Mouse (Mus musculus) heart, embryonic 13.5 days (tissue): Measurements from ENCODE around the gene Zfp618. TPM values are rescaled to one million over a fixed set of nuclear protein-coding genes. Genes with fewer than 3 reads are reported as not detected.

Experiments used
- ATAC-seq: fragments of 200-750 bp; cut with Nextera tagmentation; 2 replicates; pipeline ENCODE4 v1.8.0; 2017; ENCODE audit warnings: moderate TSS enrichment; ENCODE audit not compliant: insufficient number of reproducible peaks, low FRiP score, low TSS enrichment; ENCODE audit errors: extremely low read depth
- H3K27ac ChIP-seq: fragments of 300-500 bp; sonication (generic); replicated peaks from 2 replicates; pipeline ENCODE4 v1.5.1; 2015; ENCODE audit warnings: moderate library complexity, mild to moderate bottlenecking, inconsistent platforms
- H3K27me3 ChIP-seq: fragments of 300-500 bp; sonication (generic); replicated peaks from 2 replicates; pipeline ENCODE4 v1.6.1; 2015; ENCODE audit warnings: mild to moderate bottlenecking, inconsistent platforms
- H3K36me3 ChIP-seq: fragments of 300-500 bp; sonication (generic); 2 replicates; pipeline ENCODE4 v1.6.1; 2015; ENCODE audit warnings: mild to moderate bottlenecking, inconsistent platforms
- H3K4me1 ChIP-seq: fragments of 300-500 bp; sonication (generic); 2 replicates; pipeline ENCODE4 v1.6.1; 2015; ENCODE audit warnings: inconsistent platforms
- H3K4me2 ChIP-seq: fragments of 300-500 bp; sonication (generic); 2 replicates; pipeline ENCODE4 v1.6.1; 2015; ENCODE audit warnings: inconsistent platforms, mild to moderate bottlenecking, moderate library complexity
- H3K4me3 ChIP-seq: fragments of 300-500 bp; sonication (generic); 2 replicates; pipeline ENCODE4 v1.5.1; 2015; ENCODE audit warnings: moderate library complexity, mild to moderate bottlenecking, inconsistent platforms
- H3K9ac ChIP-seq: fragments of 300-500 bp; sonication (generic); 2 replicates; pipeline ENCODE4 v1.6.1; 2015; ENCODE audit warnings: inconsistent platforms, mild to moderate bottlenecking, moderate library complexity
- H3K9me3 ChIP-seq: fragments of 300-500 bp; sonication (generic); 2 replicates; pipeline ENCODE4 v1.6.1; 2016; ENCODE audit warnings: inconsistent platforms
- WGBS: fragments of 180-500 bp; shearing (Covaris S2); methylation state at CpG from one replicate; pipeline ENCODE4 v1.1.7; 2015; ENCODE audit warnings: mixed read lengths; 5-methylcytosine and 5-hydroxymethylcytosine counted together
- polyA plus RNA-seq: library from polyadenylated mRNA; unstranded; fragments of >200 nt; fragmentation: Nextera tagmentation; extraction: Ambion mirVana; gene quantifications from 2 replicates; pipeline ENCODE4 v1.2.1, GENCODE M21; 2015

The Zfp618 gene
- 11.3 and 11.8 TPM in 2 replicates for polyA plus RNA-seq

- peak within 1 kb of the TSS; percentile 75 for H3K27ac ChIP-seq
- peak within 1 kb of the TSS; percentile 98 for H3K9ac ChIP-seq
- peak within 1 kb of the TSS; percentile 78 for H3K4me2 ChIP-seq
- under 1% methylated on average over 32 of the region's 86 CpGs for WGBS
- H3K4me3 ChIP-seq = peak within 1 kb of the TSS; percentile 95
- peaks cover 6% of the 10 kb centered on the region for H3K4me1 ChIP-seq
- H3K36me3 ChIP-seq = no peaks in the 10 kb centered on the region
- H3K27me3 ChIP-seq = no peaks in the 10 kb centered on the region
- no peak; the same call in 1 of the 2 replicates for ATAC-seq
- no peaks in the 10 kb centered on the region for H3K9me3 ChIP-seq
Observed at GRCm38 (mm10) chr4:62965497-62966302, at the start of gene Zfp618. TSS of gene Zfp618 (plus strand) at chr4:62965573.

GRCm38 (mm10) chr4:62917056-62917455, 48.3 kb upstream of the Zfp618 start:
- Histone ChIP-seq H3K4me1 (no peaks in the 10 kb centered on the region), H3K36me3 (no peaks in the 10 kb centered on the region), H3K27me3 (no peaks in the 10 kb centered on the region), H3K27ac (no peak overlapping the region), H3K4me2 (no peak overlapping the region), H3K9me3 (peaks cover 3% of the 10 kb centered on the region; the same call in 1 of the 2 replicates), H3K4me3 (no peak overlapping the region), H3K9ac (no peak overlapping the region)
- no peak for ATAC-seq
- 90% methylated on average over 8 of the region's 8 CpGs for WGBS

GRCm38 (mm10) chr4:62933798-62934197, 31.6 kb upstream of the Zfp618 start:
- no peaks in the 10 kb centered on the region for H3K9me3 ChIP-seq
- H3K27me3 ChIP-seq = no peaks in the 10 kb centered on the region
- no peak for ATAC-seq
- H3K4me3 ChIP-seq = no peak overlapping the region
- H3K9ac ChIP-seq = no peak overlapping the region
- no peak overlapping the region for H3K4me2 ChIP-seq
- H3K36me3 ChIP-seq = no peaks in the 10 kb centered on the region
- 74% methylated on average over 4 of the region's 4 CpGs for WGBS
- H3K4me1 ChIP-seq = no peaks in the 10 kb centered on the region
- no peak overlapping the region for H3K27ac ChIP-seq

- no peaks in the 10 kb centered on the region for H3K4me1 ChIP-seq
- H3K36me3 ChIP-seq = no peaks in the 10 kb centered on the region
- whole genome bisulfite sequencing = 70% methylated on average over 11 of the region's 11 CpGs
- no peaks in the 10 kb centered on the region for H3K9me3 ChIP-seq
- H3K9ac ChIP-seq = no peak overlapping the region
- H3K27me3 ChIP-seq = no peaks in the 10 kb centered on the region
- H3K4me2 ChIP-seq = no peak overlapping the region
- ATAC-seq = no peak
- H3K4me3 ChIP-seq = no peak overlapping the region
- H3K27ac ChIP-seq = no peak overlapping the region
Observed at GRCm38 (mm10) chr4:62935589-62936218, 29.7 kb upstream of the Zfp618 start.

GRCm38 (mm10) chr4:62941961-62942892, 23.1 kb upstream of the Zfp618 start:
- Histone ChIP-seq H3K27me3 (no peaks in the 10 kb centered on the region), H3K4me1 (peaks cover 15% of the 10 kb centered on the region), H3K9ac (0 out of 2 replicates have a peak overlapping the region, but pooled peaks have one; percentile 25), H3K9me3 (no peaks in the 10 kb centered on the region), H3K4me3 (no peak overlapping the region; the same call in 1 of the 2 replicates), H3K36me3 (no peaks in the 10 kb centered on the region), H3K27ac (peak overlapping the region; percentile 52), H3K4me2 (peak overlapping the region; percentile 36)
- WGBS = 41% methylated on average over 14 of the region's 14 CpGs
- no peak; the same call in 1 of the 2 replicates for ATAC-seq

GRCm38 (mm10) chr4:62944326-62944879, 21.0 kb upstream of the Zfp618 start:
- WGBS = 54% methylated on average over 4 of the region's 4 CpGs
- no peaks in the 10 kb centered on the region for H3K36me3 ChIP-seq
- H3K4me1 ChIP-seq = peaks cover 15% of the 10 kb centered on the region
- no peak overlapping the region for H3K4me3 ChIP-seq
- H3K27ac ChIP-seq = no peak overlapping the region
- no peak overlapping the region for H3K4me2 ChIP-seq
- no peaks in the 10 kb centered on the region for H3K27me3 ChIP-seq
- H3K9me3 ChIP-seq = no peaks in the 10 kb centered on the region
- H3K9ac ChIP-seq = no peak overlapping the region
- no peak for ATAC-seq

- 57% methylated on average over 4 of the region's 4 CpGs for whole genome bisulfite sequencing
Observed at GRCm38 (mm10) chr4:62963806-62964205, 1.6 kb upstream of the Zfp618 start.

GRCm38 (mm10) chr4:62964844-62965496, 403 bp upstream of the Zfp618 start:
- peak overlapping the region; percentile 98 for H3K9ac ChIP-seq
- no peak for ATAC-seq
- H3K27ac ChIP-seq = peak overlapping the region; percentile 65; the same call in 1 of the 2 replicates
- no peaks in the 10 kb centered on the region for H3K27me3 ChIP-seq
- 4% methylated on average over 32 of the region's 52 CpGs for WGBS
- peaks cover 6% of the 10 kb centered on the region for H3K4me1 ChIP-seq
- H3K4me2 ChIP-seq = peak overlapping the region; percentile 78
- no peaks in the 10 kb centered on the region for H3K36me3 ChIP-seq
- peak overlapping the region; percentile 95 for H3K4me3 ChIP-seq
- H3K9me3 ChIP-seq = no peaks in the 10 kb centered on the region

More at GRCm38 (mm10) chr4:62963806-62964205, 1.6 kb upstream of the Zfp618 start:
- Histone ChIP-seq H3K27ac (no peak overlapping the region), H3K9me3 (no peaks in the 10 kb centered on the region), H3K4me2 (no peak overlapping the region), H3K36me3 (no peaks in the 10 kb centered on the region), H3K4me3 (no peak overlapping the region), H3K9ac (no peak overlapping the region), H3K4me1 (peaks cover 6% of the 10 kb centered on the region), H3K27me3 (no peaks in the 10 kb centered on the region)
- no peak for ATAC-seq

GRCm38 (mm10) chr4:62969526-62969925, 4.2 kb downstream of the Zfp618 start:
- Histone ChIP-seq H3K27ac (no peak overlapping the region), H3K9ac (no peak overlapping the region), H3K4me1 (peaks cover 10% of the 10 kb centered on the region), H3K27me3 (no peaks in the 10 kb centered on the region), H3K36me3 (no peaks in the 10 kb centered on the region), H3K4me2 (no peak overlapping the region), H3K9me3 (no peaks in the 10 kb centered on the region), H3K4me3 (no peak overlapping the region)
- no peak for ATAC-seq
- WGBS = 90% methylated on average over 5 of the region's 5 CpGs

- Histone ChIP-seq H3K9me3 (no peaks in the 10 kb centered on the region), H3K36me3 (no peaks in the 10 kb centered on the region), H3K4me3 (no peak overlapping the region), H3K27ac (no peak overlapping the region), H3K4me1 (peaks cover 14% of the 10 kb centered on the region), H3K27me3 (no peaks in the 10 kb centered on the region), H3K9ac (no peak overlapping the region), H3K4me2 (no peak overlapping the region)
- ATAC-seq = no peak
- WGBS = 82% methylated on average over 1 of the region's 1 CpGs
Observed at GRCm38 (mm10) chr4:62971991-62972390, 6.6 kb downstream of the Zfp618 start.
